Mouse (Mus musculus) kidney, embryonic 14.5 days (tissue): Measurements from ENCODE around the gene Aaed1. TPM values are rescaled to one million over a fixed set of nuclear protein-coding genes. Genes with fewer than 3 reads are reported as not detected.
A peak's percentile ranks its signal among the peaks of the same experiment; 100 is the strongest.

Source experiments
- ATAC-seq: fragments of 200-750 bp; cut with Nextera tagmentation; 2 replicates; pipeline ENCODE4 v1.8.0; 2017; ENCODE audit warnings: moderate number of reproducible peaks, mild to moderate bottlenecking, moderate TSS enrichment, moderate library complexity; ENCODE audit not compliant: low FRiP score, low TSS enrichment
- H3K27ac ChIP-seq: fragments of 300-500 bp; sonication (generic); 2 replicates; pipeline ENCODE4 v1.5.1; 2014; ENCODE audit warnings: low read depth, mild to moderate bottlenecking, low read length, moderate library complexity, mixed read lengths
- H3K27me3 ChIP-seq: fragments of 300-500 bp; sonication (generic); 2 replicates; pipeline ENCODE4 v1.6.1; 2014; ENCODE audit warnings: mild to moderate bottlenecking, low read length; ENCODE audit not compliant: control insufficient read depth, insufficient read depth
- H3K36me3 ChIP-seq: fragments of 300-500 bp; sonication (generic); 2 replicates; pipeline ENCODE4 v1.6.1; 2014; ENCODE audit warnings: low read length, mixed read lengths; ENCODE audit not compliant: control insufficient read depth, insufficient read depth
- H3K4me1 ChIP-seq: fragments of 300-500 bp; sonication (generic); 2 replicates; pipeline ENCODE4 v1.6.1; 2014; ENCODE audit warnings: low read length, mixed read lengths; ENCODE audit not compliant: control insufficient read depth, insufficient read depth
- H3K4me2 ChIP-seq: fragments of 300-500 bp; sonication (generic); replicated peaks from 2 replicates; pipeline ENCODE4 v1.6.1; 2014; ENCODE audit warnings: low read depth, mild to moderate bottlenecking, low read length
- H3K4me3 ChIP-seq: fragments of 300-500 bp; sonication (generic); 2 replicates; pipeline ENCODE4 v1.5.1; 2014; ENCODE audit warnings: mild to moderate bottlenecking, low read length
- H3K9ac ChIP-seq: fragments of 300-500 bp; sonication (generic); 2 replicates; pipeline ENCODE4 v1.6.1; 2014; ENCODE audit warnings: low read depth, mild to moderate bottlenecking, low read length, moderate library complexity
- H3K9me3 ChIP-seq: fragments of 300-500 bp; sonication (generic); 2 replicates; pipeline ENCODE4 v1.6.1; 2016; ENCODE audit warnings: low read length; ENCODE audit not compliant: control insufficient read depth
- WGBS: fragments of 180-500 bp; shearing (Covaris S2); extraction: QIAGEN DNeasy Blood & Tissue Kit; methylation state at CpG from one replicate; pipeline ENCODE4 v1.1.7; 2014; 5-methylcytosine and 5-hydroxymethylcytosine counted together
- polyA plus RNA-seq: library from polyadenylated mRNA; unstranded; fragments of >200 nt; fragmentation: Nextera tagmentation; extraction: Ambion mirVana; gene quantifications from 2 replicates; pipeline ENCODE4 v1.2.1, GENCODE M21; 2014

The Aaed1 gene
- polyA plus RNA-seq: 32.7 and 47.0 TPM in 2 replicates

GRCm38 (mm10) chr13:64312024-64312915 is at the start of gene Aaed1:
Gene Aaed1, minus strand, starts transcription at chr13:64312710.
- Histone ChIP-seq H3K9me3 (no peaks in the 10 kb centered on the region), H3K9ac (peak within 1 kb of the TSS; percentile 67), H3K36me3 (peaks cover 8% of the 10 kb centered on the region; the same call in 1 of the 2 replicates), H3K27me3 (no peaks in the 10 kb centered on the region), H3K4me3 (peak within 1 kb of the TSS; percentile 69), H3K4me2 (peak within 1 kb of the TSS; percentile 65), H3K27ac (peak within 1 kb of the TSS; percentile 92), H3K4me1 (no peaks in the 10 kb centered on the region; the same call in 1 of the 2 replicates)
- ATAC-seq: peak; percentile 90
- under 1% methylated on average over 74 of the region's 74 CpGs for WGBS

- H3K4me2 ChIP-seq: no peak overlapping the region
- ATAC-seq: no peak
- no peak overlapping the region for H3K9ac ChIP-seq
- H3K36me3 ChIP-seq: peaks cover 45% of the 10 kb centered on the region
- H3K4me3 ChIP-seq: no peak overlapping the region
- no peak overlapping the region for H3K27ac ChIP-seq
- WGBS: 87% methylated on average over 6 of the region's 6 CpGs
- no peaks in the 10 kb centered on the region for H3K9me3 ChIP-seq
- no peaks in the 10 kb centered on the region for H3K27me3 ChIP-seq
- no peaks in the 10 kb centered on the region for H3K4me1 ChIP-seq
Observed at GRCm38 (mm10) chr13:64362139-64362538, 49.6 kb upstream of the Aaed1 start.

- Histone ChIP-seq H3K4me3 (no peak overlapping the region), H3K27me3 (no peaks in the 10 kb centered on the region), H3K4me2 (no peak overlapping the region), H3K9ac (no peak overlapping the region), H3K4me1 (no peaks in the 10 kb centered on the region), H3K9me3 (no peaks in the 10 kb centered on the region), H3K27ac (no peak overlapping the region), H3K36me3 (peaks cover 37% of the 10 kb centered on the region)
- ATAC-seq: no peak
- WGBS: 90% methylated on average over 3 of the region's 3 CpGs
Observed at GRCm38 (mm10) chr13:64361020-64361419, 48.5 kb upstream of the Aaed1 start.

- no peak overlapping the region for H3K4me3 ChIP-seq
- WGBS: 93% methylated on average over 3 of the region's 3 CpGs
- peaks cover 24% of the 10 kb centered on the region for H3K36me3 ChIP-seq
Observed at GRCm38 (mm10) chr13:64359702-64360101, 47.2 kb upstream of the Aaed1 start.

GRCm38 (mm10) chr13:64358476-64358875 is 46.0 kb upstream of the Aaed1 start:
- no peaks in the 10 kb centered on the region for H3K9me3 ChIP-seq
- no peak overlapping the region for H3K4me2 ChIP-seq
- no peaks in the 10 kb centered on the region for H3K27me3 ChIP-seq
- no peaks in the 10 kb centered on the region for H3K4me1 ChIP-seq
- ATAC-seq: no peak
- H3K36me3 ChIP-seq: peaks cover 14% of the 10 kb centered on the region
- H3K27ac ChIP-seq: no peak overlapping the region
- H3K4me3 ChIP-seq: no peak overlapping the region
- H3K9ac ChIP-seq: no peak overlapping the region
- 83% methylated on average over 1 of the region's 1 CpGs for WGBS

More at GRCm38 (mm10) chr13:64359702-64360101, 47.2 kb upstream of the Aaed1 start:
- Histone ChIP-seq H3K27me3 (no peaks in the 10 kb centered on the region), H3K4me1 (no peaks in the 10 kb centered on the region), H3K9ac (no peak overlapping the region), H3K9me3 (no peaks in the 10 kb centered on the region), H3K27ac (no peak overlapping the region), H3K4me2 (no peak overlapping the region)
- no peak for ATAC-seq

GRCm38 (mm10) chr13:64357389-64357788 is 44.9 kb upstream of the Aaed1 start:
- no peak overlapping the region for H3K27ac ChIP-seq
- peaks cover 3% of the 10 kb centered on the region; the same call in 1 of the 2 replicates for H3K36me3 ChIP-seq
- H3K4me1 ChIP-seq: no peaks in the 10 kb centered on the region
- H3K9ac ChIP-seq: no peak overlapping the region
- 81% methylated on average over 5 of the region's 5 CpGs for WGBS
- H3K27me3 ChIP-seq: no peaks in the 10 kb centered on the region
- no peak overlapping the region for H3K4me3 ChIP-seq
- ATAC-seq: no peak
- no peaks in the 10 kb centered on the region for H3K9me3 ChIP-seq
- no peak overlapping the region for H3K4me2 ChIP-seq

GRCm38 (mm10) chr13:64349474-64349873 is 37.0 kb upstream of the Aaed1 start:
- WGBS: 83% methylated on average over 2 of the region's 2 CpGs
- no peak for ATAC-seq
- no peaks in the 10 kb centered on the region for H3K9me3 ChIP-seq
- H3K9ac ChIP-seq: no peak overlapping the region
- no peak overlapping the region for H3K27ac ChIP-seq
- H3K27me3 ChIP-seq: no peaks in the 10 kb centered on the region
- H3K36me3 ChIP-seq: no peaks in the 10 kb centered on the region
- no peak overlapping the region for H3K4me3 ChIP-seq
- no peak overlapping the region for H3K4me2 ChIP-seq
- no peaks in the 10 kb centered on the region for H3K4me1 ChIP-seq

GRCm38 (mm10) chr13:64344082-64344501 is 31.6 kb upstream of the Aaed1 start:
- H3K4me2 ChIP-seq: peak overlapping the region; percentile 69
- peak overlapping the region; percentile 46 for H3K4me3 ChIP-seq
- no peaks in the 10 kb centered on the region for H3K9me3 ChIP-seq
- 3% methylated on average over 9 of the region's 9 CpGs for WGBS
- no peaks in the 10 kb centered on the region for H3K27me3 ChIP-seq
- H3K9ac ChIP-seq: peak overlapping the region; percentile 62
- H3K36me3 ChIP-seq: no peaks in the 10 kb centered on the region
- H3K27ac ChIP-seq: no peak overlapping the region
- no peaks in the 10 kb centered on the region for H3K4me1 ChIP-seq
- ATAC-seq: peak; percentile 90

GRCm38 (mm10) chr13:64343598-64343997 is 31.1 kb upstream of the Aaed1 start:
- Histone ChIP-seq H3K36me3 (no peaks in the 10 kb centered on the region), H3K4me1 (no peaks in the 10 kb centered on the region), H3K9ac (peak overlapping the region; percentile 62), H3K27me3 (no peaks in the 10 kb centered on the region), H3K27ac (no peak overlapping the region), H3K9me3 (no peaks in the 10 kb centered on the region), H3K4me3 (peak overlapping the region; percentile 46), H3K4me2 (peak overlapping the region; percentile 69)
- WGBS: 18% methylated on average over 10 of the region's 10 CpGs
- ATAC-seq: no peak
